Mouse (Mus musculus) CH12.LX (cell line): ENCODE measurements around the gene Gm28048. TPM values are rescaled to one million over a fixed set of nuclear protein-coding genes. Genes with fewer than 3 reads are reported as not detected.
A peak's percentile ranks its signal among the peaks of the same experiment; 100 is the strongest.

Source experiments
- DNase-seq: peaks from one replicate; pipeline ENCODE4 v3.0.0-alpha.2; 2013; ENCODE audit errors: extremely low read depth
- H3K27ac ChIP-seq: 2 replicates; pipeline ENCODE4 v1.5.1; 2012; ENCODE audit warnings: low read depth, mild to moderate bottlenecking, control low read depth, moderate library complexity; ENCODE audit not compliant: insufficient read depth
- H3K27me3 ChIP-seq: replicated peaks from 2 replicates; pipeline ENCODE3; 2012; ENCODE audit warnings: inconsistent platforms
- H3K36me3 ChIP-seq, 2 experiments: replicated peaks in 1 of 2; 2 replicates each; pipeline versions ENCODE3 to v1.6.1; 2012; ENCODE audit warnings: inconsistent platforms in 1 of 2, low read length in 1 of 2, mild to moderate bottlenecking in 1 of 2, mixed read lengths in 1 of 2, moderate library complexity in 1 of 2; ENCODE audit not compliant: control insufficient read depth in 1 of 2, insufficient read depth in 1 of 2
- H3K4me1 ChIP-seq, 2 experiments: 2 replicates each; pipeline ENCODE4 v1.6.1; 2012; ENCODE audit warnings: inconsistent platforms in 1 of 2, moderate library complexity in 1 of 2; ENCODE audit not compliant: insufficient read depth in 2 of 2, control insufficient read depth in 1 of 2
- H3K4me2 ChIP-seq: 2 replicates; pipeline ENCODE4 v1.6.1; 2012; ENCODE audit warnings: low read depth, mild to moderate bottlenecking, control low read depth; ENCODE audit not compliant: poor library complexity, insufficient read depth, severe bottlenecking
- H3K4me3 ChIP-seq, 3 experiments: fragments of 150-350 bp in 1 of 3; sonication (generic) in 1 of 3; replicated peaks in 1 of 3; 2 replicates each; pipeline versions ENCODE3 to v1.5.1; 2011 to 2012; ENCODE audit warnings: low read depth in 2 of 3, low read length in 2 of 3, mild to moderate bottlenecking in 2 of 3, moderate library complexity in 2 of 3, control low read depth in 1 of 3, improper control_type of control experiment in 1 of 3, inconsistent platforms in 1 of 3, mixed read lengths in 1 of 3; ENCODE audit not compliant: poor library complexity in 1 of 3
- H3K79me2 ChIP-seq: replicated peaks from 2 replicates; pipeline ENCODE4 v1.6.1; 2012; ENCODE audit warnings: mild to moderate bottlenecking, moderate library complexity; ENCODE audit not compliant: control insufficient read depth, poor library complexity, insufficient read depth, severe bottlenecking; ENCODE audit errors: extremely low read depth
- H3K9ac ChIP-seq: 2 replicates; pipeline ENCODE4 v1.6.1; 2012; ENCODE audit warnings: low read depth, mild to moderate bottlenecking, control low read depth, moderate library complexity; ENCODE audit not compliant: insufficient read depth
- H3K9me3 ChIP-seq: replicated peaks from 2 replicates; pipeline ENCODE3; 2012; ENCODE audit warnings: low read length, inconsistent platforms, mixed read lengths
- BHLHE40 ChIP-seq: IDR thresholded peaks from 2 replicates; pipeline ENCODE4 v1.6.1; 2011; ENCODE audit warnings: mild to moderate bottlenecking, low read depth, low read length, improper control_type of control experiment
- CHD2 ChIP-seq: IDR thresholded peaks from 2 replicates; pipeline ENCODE4 v1.6.1; 2011; ENCODE audit warnings: low read length, improper control_type of control experiment
- CTCF ChIP-seq, 2 experiments: IDR thresholded peaks in 1 of 2; conservative IDR thresholded peaks in 1 of 2; 2 replicates each; pipeline ENCODE4 v1.5.1; 2011 to 2012; ENCODE audit warnings: low read depth in 2 of 2, low read length in 2 of 2, improper control_type of control experiment in 1 of 2, inconsistent platforms in 1 of 2, mild to moderate bottlenecking in 1 of 2, moderate library complexity in 1 of 2
- E2F4 ChIP-seq: IDR thresholded peaks from 2 replicates; pipeline ENCODE4 v1.6.1; 2011; ENCODE audit warnings: low read depth, low read length, improper control_type of control experiment; ENCODE audit not compliant: insufficient replicate concordance
- ELF1 ChIP-seq: IDR thresholded peaks from 2 replicates; pipeline ENCODE4 v1.6.1; 2014; ENCODE audit warnings: low read depth, mild to moderate bottlenecking, inconsistent platforms, low read length, improper control_type of control experiment
- EP300 ChIP-seq: IDR thresholded peaks from 2 replicates; pipeline ENCODE4 v1.6.1; 2011; ENCODE audit warnings: low read length, improper control_type of control experiment
- ETS1 ChIP-seq: conservative IDR thresholded peaks from 2 replicates; pipeline ENCODE4 v1.6.1; 2012; ENCODE audit warnings: low read depth, mild to moderate bottlenecking, inconsistent platforms, low read length, improper control_type of control experiment, moderate library complexity
- GABPA ChIP-seq: IDR thresholded peaks from 2 replicates; pipeline ENCODE4 v1.6.1; 2012; ENCODE audit warnings: low read depth, low read length, improper control_type of control experiment, inconsistent platforms; ENCODE audit not compliant: insufficient replicate concordance
- IRF4 ChIP-seq: IDR thresholded peaks from 2 replicates; pipeline ENCODE4 v1.6.1; 2014; ENCODE audit warnings: low read depth, mild to moderate bottlenecking, inconsistent platforms, low read length, improper control_type of control experiment
- JUND ChIP-seq: conservative IDR thresholded peaks from 2 replicates; pipeline ENCODE4 v1.6.1; 2011; ENCODE audit warnings: low read depth, low read length, improper control_type of control experiment
- MAFK ChIP-seq: IDR thresholded peaks from 2 replicates; pipeline ENCODE4 v1.6.1; 2011; ENCODE audit warnings: low read length, improper control_type of control experiment; ENCODE audit not compliant: insufficient replicate concordance
- MAX ChIP-seq: IDR thresholded peaks from 2 replicates; pipeline ENCODE4 v1.6.1; 2011; ENCODE audit warnings: low read length, improper control_type of control experiment
- MAZ ChIP-seq: IDR thresholded peaks from 2 replicates; pipeline ENCODE4 v1.6.1; 2012; ENCODE audit warnings: low read depth, mild to moderate bottlenecking, inconsistent platforms, low read length, improper control_type of control experiment, moderate library complexity
- MEF2A ChIP-seq: IDR thresholded peaks from 2 replicates; pipeline ENCODE4 v1.6.1; 2014; ENCODE audit warnings: low read depth, mild to moderate bottlenecking, inconsistent platforms, low read length, improper control_type of control experiment, borderline replicate concordance
- MXI1 ChIP-seq: IDR thresholded peaks from 2 replicates; pipeline ENCODE4 v1.6.1; 2011; ENCODE audit warnings: mild to moderate bottlenecking, low read depth, low read length, improper control_type of control experiment
- MYC ChIP-seq: IDR thresholded peaks from 2 replicates; pipeline ENCODE4 v1.6.1; 2011; ENCODE audit warnings: low read depth, mild to moderate bottlenecking, improper control_type of control experiment, low read length
- NELFE ChIP-seq: IDR thresholded peaks from 2 replicates; pipeline ENCODE4 v1.6.1; 2011; ENCODE audit warnings: low read depth, low read length, improper control_type of control experiment
- NRF1 ChIP-seq: IDR thresholded peaks from 2 replicates; pipeline ENCODE4 v1.6.1; 2014; ENCODE audit warnings: low read depth, mild to moderate bottlenecking, inconsistent platforms, low read length, improper control_type of control experiment, moderate library complexity
- RCOR1 ChIP-seq: conservative IDR thresholded peaks from 2 replicates; pipeline ENCODE4 v1.6.1; 2012; ENCODE audit warnings: low read depth, mild to moderate bottlenecking, inconsistent platforms, low read length, improper control_type of control experiment
- SMC3 ChIP-seq: IDR thresholded peaks from 2 replicates; pipeline ENCODE4 v1.6.1; 2011; ENCODE audit warnings: low read depth, low read length, improper control_type of control experiment
- TBP ChIP-seq: conservative IDR thresholded peaks from 2 replicates; pipeline ENCODE4 v1.6.1; 2011; ENCODE audit warnings: low read depth, low read length, improper control_type of control experiment
- USF1 ChIP-seq: IDR thresholded peaks from 2 replicates; pipeline ENCODE4 v1.6.1; 2014; ENCODE audit warnings: low read depth, mild to moderate bottlenecking, inconsistent platforms, low read length, improper control_type of control experiment
- USF2 ChIP-seq: conservative IDR thresholded peaks from 2 replicates; pipeline ENCODE4 v1.6.1; 2011; ENCODE audit warnings: low read depth, low read length, improper control_type of control experiment
- ZKSCAN1 ChIP-seq: IDR thresholded peaks from 2 replicates; pipeline ENCODE4 v1.6.1; 2012; ENCODE audit warnings: low read depth, inconsistent platforms, low read length, improper control_type of control experiment, borderline replicate concordance
- ZNF384 ChIP-seq: IDR thresholded peaks from 2 replicates; pipeline ENCODE4 v1.6.1; 2012; ENCODE audit warnings: low read depth, low read length, improper control_type of control experiment, inconsistent platforms
- dilution Hi-C: fragments of 300-500 bp; cut with MboI; formaldehyde crosslinking; loops from 2 replicates; pipeline ENCODE4 v1.14.3; 2020; ENCODE audit warnings: low sequenced_read_pairs; ENCODE audit not compliant: extremely low pct_unique_long_range_greater_than_20kb, extremely low pct_ligation_motif_present
- in situ Hi-C: fragments of 300-500 bp; cut with MboI; formaldehyde crosslinking; loops from 3 replicates; pipeline ENCODE4 v1.14.3; 2019; ENCODE audit warnings: low sequenced_read_pairs, low pct_ligation_motif_present, low pct_unique_long_range_greater_than_20kb, mixed read lengths
- polyA plus RNA-seq: library from polyadenylated mRNA; unstranded; fragments of >175 nt; gene quantifications from 2 replicates; pipeline ENCODE4 v1.2.1, GENCODE M21; 2012; ENCODE audit warnings: low read depth; ENCODE audit not compliant: insufficient read length
- total RNA-seq, 2 experiments: library from RNA; depleted of rRNA; stranded (reverse); fragments of 300-350 nt in 1 of 2; fragments of >200 nt in 1 of 2; gene quantifications; 2 replicates each; pipeline ENCODE4 v1.2.3; 2012 to 2014

Gm28048 gene
- total and polyA plus RNA-seq, 3 experiments = 32.6 to 93.3 (median 59.5) TPM

GRCm38 (mm10) chr11:22824049-22824705, 157.7 kb downstream of the Gm28048 start:
- H3K79me2 ChIP-seq = no peaks in the 10 kb centered on the region
- H3K9me3 ChIP-seq = peaks cover 10% of the 10 kb centered on the region
- no peak overlapping the region for H3K27ac ChIP-seq
- H3K36me3 ChIP-seq = peaks cover 2 to 52% of the 10 kb centered on the region in 2 experiments
- no peak overlapping the region for H3K9ac ChIP-seq
- no peak overlapping the region for H3K4me2 ChIP-seq
- dilution Hi-C loops = no loop called here
- in situ Hi-C loops = no loop called here
- TF ChIP-seq MAFK = no peak
- peak; percentile 29; the same call in 1 of the 2 replicates for TF ChIP-seq EP300
- TF ChIP-seq E2F4 = no peak
- TF ChIP-seq ETS1 = no peak
- no peak overlapping the region for H3K4me3 ChIP-seq
- DNase-seq = no peak
- H3K27me3 ChIP-seq = no peaks in the 10 kb centered on the region
- H3K4me1 ChIP-seq = peaks cover 21 to 47% of the 10 kb centered on the region in 2 experiments

GRCm38 (mm10) chr11:22821243-22821642, 160.6 kb downstream of the Gm28048 start:
- no peak overlapping the region for H3K4me2 ChIP-seq
- no peak for TF ChIP-seq MAZ
- TF ChIP-seq NELFE = no peak
- no peak for TF ChIP-seq CTCF (conservative IDR thresholded peaks at IDR 0.05 in 1 of 2, IDR thresholded peaks at IDR 0.05 in 1 of 2; ENCODE audit: low read depth in 2 of 2, low read length in 2 of 2)
- no peak overlapping the region for H3K9ac ChIP-seq
- H3K9me3 ChIP-seq = peaks cover 4% of the 10 kb centered on the region
- no peaks in the 10 kb centered on the region for H3K79me2 ChIP-seq
- no peak for DNase-seq
- dilution Hi-C loops (no loop called here), in situ Hi-C loops (no loop called here)
- peaks cover 0 to 26% of the 10 kb centered on the region in 2 experiments for H3K36me3 ChIP-seq
- H3K27ac ChIP-seq = no peak overlapping the region
- H3K27me3 ChIP-seq = no peaks in the 10 kb centered on the region
- peaks cover 38 to 77% of the 10 kb centered on the region in 2 experiments for H3K4me1 ChIP-seq
- no peak overlapping the region for H3K4me3 ChIP-seq

DNA sequence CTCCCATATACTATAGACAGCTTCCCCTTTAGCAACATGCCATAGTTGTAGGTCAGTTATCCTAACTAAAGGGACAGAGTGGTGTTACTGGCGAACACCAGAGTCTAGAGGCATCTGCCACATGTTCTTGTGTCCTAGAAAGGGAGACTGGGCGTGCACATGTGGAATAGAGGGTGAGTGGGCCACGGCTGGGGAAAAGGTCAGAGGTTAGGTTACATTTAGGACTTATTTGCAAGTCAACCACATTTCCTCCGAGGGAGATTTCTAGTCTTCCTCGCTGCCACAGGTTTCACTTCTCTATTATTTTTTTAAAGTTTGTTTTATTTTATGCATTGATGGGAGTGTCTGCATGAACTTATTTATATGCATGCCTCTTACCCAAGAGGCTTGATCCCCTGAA, 163.5 kb downstream of the Gm28048 start:
- Histone ChIP-seq H3K4me2 (peak overlapping the region; percentile 82), H3K27ac (peak overlapping the region; percentile 44), H3K4me3 (no peak overlapping the region), H3K4me1 (peaks cover 56 to 91% of the 10 kb centered on the region in 2 experiments), H3K79me2 (no peaks in the 10 kb centered on the region), H3K36me3 (peaks cover 0 to 7% of the 10 kb centered on the region in 2 experiments), H3K27me3 (no peaks in the 10 kb centered on the region), H3K9ac (no peak overlapping the region), H3K9me3 (no peaks in the 10 kb centered on the region)
- peak; percentile 93 for DNase-seq
- dilution Hi-C loops (no loop called here), in situ Hi-C loops (no loop called here)
- peak; percentile 89 for TF ChIP-seq MEF2A
- no peak for TF ChIP-seq GABPA
- TF ChIP-seq SMC3 = peak; percentile 36
- no peak for TF ChIP-seq RCOR1
- TF ChIP-seq CHD2 = peak; percentile 88
- TF ChIP-seq JUND = 0 out of 2 replicates have a peak, but pooled peaks have one; percentile 47
- peak; percentile 97 for TF ChIP-seq MYC
- no peak for TF ChIP-seq ELF1
- TF ChIP-seq E2F4 = no peak
- TF ChIP-seq MXI1 = peak; percentile 90
- TF ChIP-seq USF1 = no peak
- peak; percentile 89 for TF ChIP-seq ETS1
- TF ChIP-seq NRF1 = no peak
- peak; percentile 98 for TF ChIP-seq IRF4
- peak; percentile 93 for TF ChIP-seq ZNF384
- peak; percentile 92 for TF ChIP-seq BHLHE40
- 0 out of 2 replicates have a peak, but pooled peaks have one; percentile 52 for TF ChIP-seq MAZ
- TF ChIP-seq ZKSCAN1 = no peak
- TF ChIP-seq MAX = peak; percentile 96
- TF ChIP-seq TBP = no peak
- TF ChIP-seq USF2 = no peak
